Mouse (Mus musculus) forebrain, embryonic 16.5 days (tissue): ENCODE results near the gene Hyou1. TPM values are rescaled to one million over a fixed set of nuclear protein-coding genes. Genes with fewer than 3 reads are reported as not detected.
"Not testable (repeated sequence)": the region's sequence is repeated elsewhere in the genome, so short reads cannot be mapped to it uniquely, and the experiment has no call there.

ENCODE experiments used
- ATAC-seq: fragments of 200-750 bp; cut with Nextera tagmentation; 2 replicates; pipeline ENCODE4 v1.8.0; 2017; ENCODE audit warnings: mild to moderate bottlenecking, moderate library complexity
- H3K27ac ChIP-seq: fragments of 300-500 bp; sonication (generic); 2 replicates; pipeline ENCODE4 v1.5.1; 2014; ENCODE audit warnings: low read length, control low read depth
- H3K27me3 ChIP-seq: fragments of 300-500 bp; sonication (generic); replicated peaks from 2 replicates; pipeline ENCODE4 v1.6.1; 2014; ENCODE audit warnings: low read length; ENCODE audit not compliant: control insufficient read depth, insufficient read depth
- H3K36me3 ChIP-seq: fragments of 300-500 bp; sonication (generic); 2 replicates; pipeline ENCODE4 v1.6.1; 2014; ENCODE audit not compliant: control insufficient read depth, insufficient read depth
- H3K4me1 ChIP-seq: fragments of 300-500 bp; sonication (generic); replicated peaks from 2 replicates; pipeline ENCODE4 v1.6.1; 2014; ENCODE audit warnings: low read length; ENCODE audit not compliant: control insufficient read depth, insufficient read depth
- H3K4me2 ChIP-seq: fragments of 300-500 bp; sonication (generic); 2 replicates; pipeline ENCODE4 v1.6.1; 2014; ENCODE audit warnings: mild to moderate bottlenecking, low read length, control low read depth
- H3K4me3 ChIP-seq: fragments of 300-500 bp; sonication (generic); replicated peaks from 2 replicates; pipeline ENCODE4 v1.5.1; 2014; ENCODE audit warnings: mild to moderate bottlenecking, low read length, control low read depth
- H3K9ac ChIP-seq: fragments of 300-500 bp; sonication (generic); replicated peaks from 2 replicates; pipeline ENCODE4 v1.6.1; 2014; ENCODE audit warnings: low read depth, low read length, control low read depth
- H3K9me3 ChIP-seq: fragments of 300-500 bp; sonication (generic); 2 replicates; pipeline ENCODE4 v1.6.1; 2016; ENCODE audit warnings: low read length; ENCODE audit not compliant: control insufficient read depth
- WGBS: fragments of 180-500 bp; shearing (Covaris S2); extraction: QIAGEN DNeasy Blood & Tissue Kit; methylation state at CpG from one replicate; pipeline ENCODE4 v1.1.7; 2014; 5-methylcytosine and 5-hydroxymethylcytosine counted together
- polyA plus RNA-seq: library from polyadenylated mRNA; unstranded; fragments of >200 nt; fragmentation: Nextera tagmentation; extraction: Ambion mirVana; gene quantifications from 2 replicates; pipeline ENCODE4 v1.2.1, GENCODE M21; 2015

Gene Hyou1
- polyA plus RNA-seq, 1 experiment from 2014 or later, result 27.2 TPM

DNA sequence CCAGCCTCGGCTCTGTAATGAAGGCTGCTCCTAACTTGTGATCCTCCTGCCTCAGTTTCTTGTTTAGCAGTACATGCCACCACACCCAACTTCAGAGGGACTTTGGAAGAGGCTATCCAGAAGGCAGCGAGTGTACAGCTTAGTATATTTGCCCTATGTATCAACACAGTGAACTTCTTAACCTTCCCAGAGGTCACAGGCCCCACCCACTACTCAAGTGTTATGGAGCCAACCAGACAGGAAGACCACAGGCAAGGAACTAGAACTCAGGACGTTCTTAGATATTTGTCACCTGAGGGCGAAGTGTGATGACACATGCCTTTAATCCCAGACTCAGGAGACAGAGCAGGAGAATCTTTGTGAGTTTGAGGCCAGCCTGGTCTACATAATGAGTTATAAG lies 31.7 kb upstream of the Hyou1 start:
- no peak for ATAC-seq
- H3K4me3 ChIP-seq, result no peak overlapping the region
- H3K27me3 ChIP-seq, result no peaks in the 10 kb centered on the region
- no peak overlapping the region for H3K9ac ChIP-seq
- H3K27ac ChIP-seq, result no peak overlapping the region
- no peaks in the 10 kb centered on the region for H3K9me3 ChIP-seq
- peaks cover 10% of the 10 kb centered on the region for H3K4me1 ChIP-seq
- 92% methylated on average over 4 of the region's 4 CpGs for WGBS
- no peak overlapping the region for H3K4me2 ChIP-seq
- H3K36me3 ChIP-seq, result peaks cover 48% of the 10 kb centered on the region

DNA sequence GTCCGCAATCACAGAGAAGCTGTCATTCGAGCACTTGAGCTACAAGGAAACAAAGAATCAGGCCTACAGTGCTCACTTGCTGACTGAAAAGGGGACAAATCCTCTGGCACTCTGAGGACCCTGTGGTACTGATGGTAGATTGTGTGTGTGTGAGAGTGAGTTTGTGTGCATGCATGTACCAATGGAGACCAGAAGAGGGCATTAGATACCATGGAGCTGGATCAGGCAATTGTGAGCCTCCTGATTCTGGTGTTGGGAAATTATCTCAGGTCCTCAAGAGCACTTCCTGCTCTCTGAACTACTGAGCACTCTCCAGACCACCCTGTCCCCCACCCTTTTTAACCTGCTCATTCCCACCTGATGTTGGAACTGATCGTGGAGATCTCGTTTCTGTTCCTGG lies 30.7 kb upstream of the Hyou1 start:
- Histone ChIP-seq H3K4me3 (no peak overlapping the region), H3K4me2 (no peak overlapping the region), H3K4me1 (0 out of 2 replicates have a peak, but pooled peaks cover 3% of the 10 kb centered on the region), H3K27ac (no peak overlapping the region), H3K36me3 (peaks cover 56% of the 10 kb centered on the region), H3K9ac (no peak overlapping the region), H3K27me3 (no peaks in the 10 kb centered on the region), H3K9me3 (no peaks in the 10 kb centered on the region)
- WGBS, result 94% methylated on average over 4 of the region's 4 CpGs
- no peak for ATAC-seq

DNA sequence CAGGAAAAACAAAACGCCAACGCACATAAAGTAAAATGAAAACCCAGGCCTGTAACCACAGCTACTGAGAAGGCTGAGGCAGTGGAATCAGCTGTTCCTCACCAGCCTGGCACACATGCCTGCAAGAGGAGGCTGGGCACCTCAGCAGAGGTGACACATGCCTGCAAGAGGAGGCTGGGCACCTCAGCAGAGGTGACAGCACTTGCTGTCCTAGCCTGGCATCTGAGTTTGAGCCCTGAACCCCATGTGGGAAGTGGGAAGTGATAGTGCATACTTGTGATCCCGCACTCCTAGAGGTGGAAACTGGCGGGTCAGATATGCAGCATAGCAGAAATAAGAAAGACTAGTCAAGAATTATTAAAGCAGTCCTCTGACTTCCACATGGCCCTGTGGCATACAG lies 27.9 kb upstream of the Hyou1 start:
- H3K27me3 ChIP-seq, result no peaks in the 10 kb centered on the region
- H3K9ac ChIP-seq, result no peak overlapping the region
- WGBS, result 91% methylated on average over 4 of the region's 4 CpGs
- no peak overlapping the region for H3K27ac ChIP-seq
- H3K4me3 ChIP-seq, result no peak overlapping the region
- H3K9me3 ChIP-seq, result no peaks in the 10 kb centered on the region
- no peak for ATAC-seq
- peaks cover 77% of the 10 kb centered on the region for H3K36me3 ChIP-seq
- no peak overlapping the region for H3K4me2 ChIP-seq
- no peaks in the 10 kb centered on the region for H3K4me1 ChIP-seq

DNA sequence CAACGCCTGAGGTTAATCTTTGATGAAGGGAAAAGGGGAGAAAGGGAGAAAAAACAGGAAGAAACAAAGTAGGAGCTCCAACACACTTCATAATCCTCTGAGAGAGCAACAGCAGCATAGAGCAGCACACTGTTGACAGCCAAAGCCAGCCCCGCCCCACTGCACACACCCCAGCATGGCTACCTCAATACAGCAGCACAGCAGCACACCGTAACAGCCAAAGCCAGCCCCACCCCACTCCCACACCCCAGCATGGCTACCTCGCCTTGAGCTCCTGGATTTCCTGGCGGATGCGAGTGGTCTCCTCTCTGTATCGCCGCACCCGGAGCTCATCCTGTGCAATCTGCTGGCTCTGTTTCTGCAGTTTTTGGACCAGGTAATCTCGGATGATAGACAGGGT lies 27.0 kb upstream of the Hyou1 start:
- no peak overlapping the region for H3K4me2 ChIP-seq
- peaks cover 71% of the 10 kb centered on the region for H3K36me3 ChIP-seq
- no peaks in the 10 kb centered on the region for H3K4me1 ChIP-seq
- WGBS, result 91% methylated on average over 10 of the region's 10 CpGs
- no peak overlapping the region for H3K9ac ChIP-seq
- ATAC-seq, result no peak
- H3K27me3 ChIP-seq, result no peaks in the 10 kb centered on the region
- H3K4me3 ChIP-seq, result no peak overlapping the region
- H3K27ac ChIP-seq, result no peak overlapping the region
- no peaks in the 10 kb centered on the region for H3K9me3 ChIP-seq

DNA sequence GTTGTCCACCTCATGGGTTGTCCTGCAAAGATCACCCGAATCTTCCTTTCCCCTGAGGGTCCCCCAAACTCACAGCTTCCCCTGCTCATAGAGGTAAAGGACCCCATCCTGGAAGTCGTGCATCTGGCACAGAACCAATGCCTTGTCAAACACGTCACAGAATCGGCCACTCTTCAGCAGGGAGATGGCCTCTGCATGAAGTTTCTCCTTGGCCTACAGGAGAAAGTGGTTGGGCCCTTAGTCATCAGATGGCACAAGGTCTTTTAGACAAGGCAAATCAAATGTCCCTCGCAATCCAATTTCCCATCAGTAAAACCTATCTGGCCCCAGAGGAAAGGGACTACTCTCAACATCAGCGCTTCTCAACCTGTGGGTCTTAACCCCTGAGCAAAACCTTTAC lies 26.1 kb upstream of the Hyou1 start:
- Histone ChIP-seq H3K9ac (no peak overlapping the region), H3K27me3 (no peaks in the 10 kb centered on the region), H3K4me1 (no peaks in the 10 kb centered on the region), H3K9me3 (no peaks in the 10 kb centered on the region), H3K27ac (no peak overlapping the region), H3K4me2 (no peak overlapping the region), H3K36me3 (peaks cover 65% of the 10 kb centered on the region), H3K4me3 (no peak overlapping the region)
- ATAC-seq, result no peak
- WGBS, result 96% methylated on average over 6 of the region's 6 CpGs

DNA sequence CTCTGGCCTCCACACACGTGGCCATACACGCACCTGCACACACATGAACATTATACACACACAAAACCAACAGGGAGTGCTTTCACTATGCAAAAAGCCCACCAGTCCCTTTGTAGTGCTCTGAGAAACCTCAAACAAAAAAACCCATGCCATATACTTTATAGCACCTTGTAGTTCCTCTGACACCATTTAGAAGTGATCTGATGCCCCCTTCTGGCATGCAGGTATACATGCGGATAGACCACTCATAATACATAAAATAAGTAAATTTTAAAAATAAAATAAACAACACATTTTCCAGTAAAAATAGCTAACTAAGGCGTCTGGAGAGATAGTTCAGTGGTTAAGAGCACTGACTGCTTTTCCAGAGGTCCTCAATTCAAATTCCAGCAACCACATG lies 22.1 kb upstream of the Hyou1 start:
- no peaks in the 10 kb centered on the region for H3K27me3 ChIP-seq
- H3K4me1 ChIP-seq, result peaks cover 7% of the 10 kb centered on the region
- H3K4me3 ChIP-seq, result no peak overlapping the region
- no peak overlapping the region for H3K27ac ChIP-seq
- peaks cover 42% of the 10 kb centered on the region for H3K36me3 ChIP-seq
- 67% methylated on average over 4 of the region's 4 CpGs for WGBS
- ATAC-seq, result no peak
- H3K4me2 ChIP-seq, result no peak overlapping the region
- H3K9ac ChIP-seq, result no peak overlapping the region
- no peaks in the 10 kb centered on the region for H3K9me3 ChIP-seq

DNA sequence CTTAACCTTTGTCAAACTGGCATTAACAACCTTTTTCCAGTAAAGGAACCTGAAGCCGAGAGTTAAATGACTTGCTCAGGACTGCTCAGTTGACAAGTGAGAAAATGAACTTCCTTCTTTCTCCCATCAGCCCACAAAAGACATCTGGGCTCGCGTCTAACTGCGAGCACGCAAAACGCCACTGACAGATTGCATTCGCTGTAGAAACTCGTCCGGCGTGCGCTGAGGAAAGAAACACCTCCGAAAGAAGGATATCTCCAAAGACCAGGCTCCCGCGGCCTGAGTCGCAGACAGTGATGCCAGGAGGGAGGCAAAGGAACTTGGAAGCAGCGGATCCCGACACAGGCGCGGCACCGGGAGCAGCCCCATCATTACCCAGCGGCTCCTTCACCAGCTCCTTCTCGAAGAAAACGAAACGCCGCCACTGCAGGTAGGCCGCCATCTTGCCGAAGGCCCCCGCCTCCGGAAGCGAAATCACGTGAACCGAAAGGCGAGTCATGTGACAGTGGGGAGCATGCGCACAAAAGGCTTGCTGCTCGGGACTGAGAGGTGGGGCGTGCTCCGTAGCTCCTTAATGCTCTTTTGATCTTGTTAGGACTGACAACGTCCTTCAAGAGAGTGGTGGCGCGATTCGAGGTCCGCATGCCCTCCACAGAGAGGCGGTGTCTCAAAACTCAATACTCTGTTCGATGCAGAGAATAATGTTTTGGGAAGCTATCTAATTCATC lies 17.9 kb upstream of the Hyou1 start, which contains the start of gene Vps11:
TSS of gene Vps11 (minus strand) at position 481 of the 728 bp plus-strand sequence.
- peak within 1 kb of the TSS; percentile 78 for H3K27ac ChIP-seq
- no peaks in the 10 kb centered on the region for H3K9me3 ChIP-seq
- under 1% methylated on average over 44 of the region's 44 CpGs for WGBS
- ATAC-seq, result peak; percentile 93
- H3K27me3 ChIP-seq, result no peaks in the 10 kb centered on the region
- peak within 1 kb of the TSS; percentile 76 for H3K4me3 ChIP-seq
- peak within 1 kb of the TSS; percentile 57 for H3K4me2 ChIP-seq
- peak within 1 kb of the TSS; percentile 82 for H3K9ac ChIP-seq
- peaks cover 7% of the 10 kb centered on the region for H3K4me1 ChIP-seq
- peaks cover 8% of the 10 kb centered on the region for H3K36me3 ChIP-seq

DNA sequence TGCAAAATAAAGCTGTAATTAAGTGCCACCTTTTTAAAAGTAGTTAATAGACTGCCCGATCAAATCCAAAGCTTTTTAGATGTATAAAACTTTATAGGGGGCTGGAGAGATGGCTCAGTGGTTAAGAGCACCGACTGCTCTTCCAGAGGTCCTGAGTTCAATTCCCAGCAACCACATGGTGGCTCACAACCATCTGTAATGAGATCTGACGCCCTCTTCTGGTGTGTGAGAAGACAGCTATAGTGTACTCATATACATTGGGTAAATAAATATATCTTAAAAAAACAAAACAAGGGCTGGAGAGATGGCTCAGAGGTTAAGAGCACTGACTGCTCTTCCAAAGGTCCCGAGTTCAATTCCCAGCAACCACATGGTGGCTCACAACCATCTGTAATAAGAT lies 17.4 kb upstream of the Hyou1 start:
- peak; percentile 32 for ATAC-seq
- Histone ChIP-seq H3K27ac (peak overlapping the region; percentile 78), H3K9ac (peak overlapping the region; percentile 49; the same call in 1 of the 2 replicates)

DNA sequence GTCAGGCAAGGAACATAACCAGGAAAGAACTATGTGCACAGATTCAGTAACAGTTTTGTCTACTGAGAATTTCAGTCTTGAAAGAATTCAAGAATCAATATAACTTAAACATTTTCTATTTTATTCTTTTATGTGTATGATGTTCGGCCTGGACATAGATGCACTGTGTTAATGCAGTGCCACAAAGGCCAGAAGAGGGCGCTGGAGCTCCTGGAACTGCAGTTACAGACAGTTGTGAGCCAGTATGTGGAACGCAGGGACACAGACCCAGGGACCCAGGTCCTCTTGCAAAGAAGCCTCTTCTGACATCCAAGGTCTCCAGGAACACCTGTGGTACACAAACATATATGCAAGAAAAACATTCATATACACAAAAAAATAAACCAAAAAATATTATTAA lies 14.8 kb upstream of the Hyou1 start:
- Histone ChIP-seq H3K9ac (no peak overlapping the region), H3K4me1 (peaks cover 7% of the 10 kb centered on the region), H3K36me3 (no peaks in the 10 kb centered on the region; the same call in 1 of the 2 replicates), H3K4me3 (no peak overlapping the region), H3K27me3 (no peaks in the 10 kb centered on the region), H3K27ac (no peak overlapping the region), H3K9me3 (no peaks in the 10 kb centered on the region), H3K4me2 (no peak overlapping the region)
- WGBS, result 57% methylated on average over 3 of the region's 3 CpGs
- no peak for ATAC-seq

More for the DNA sequence above, 17.4 kb upstream of the Hyou1 start:
- WGBS, result 50% methylated on average over 4 of the region's 4 CpGs
- not testable (repeated sequence) for H3K9me3 ChIP-seq, H3K4me1 ChIP-seq, H3K36me3 ChIP-seq, H3K27me3 ChIP-seq
- Histone ChIP-seq H3K4me3 (peak overlapping the region; percentile 76), H3K4me2 (peak overlapping the region; percentile 57)
